Mouse (Mus musculus): ENCODE measurements around the gene Brd3os. TPM values are rescaled to one million over a fixed set of nuclear protein-coding genes. Genes with fewer than 3 reads are reported as not detected.
A peak's percentile ranks its signal among the peaks of the same experiment; 100 is the strongest.

The Brd3os gene
- polyA plus RNA-seq, 1 experiment from 2014 or later: 15.0 TPM

DNA sequence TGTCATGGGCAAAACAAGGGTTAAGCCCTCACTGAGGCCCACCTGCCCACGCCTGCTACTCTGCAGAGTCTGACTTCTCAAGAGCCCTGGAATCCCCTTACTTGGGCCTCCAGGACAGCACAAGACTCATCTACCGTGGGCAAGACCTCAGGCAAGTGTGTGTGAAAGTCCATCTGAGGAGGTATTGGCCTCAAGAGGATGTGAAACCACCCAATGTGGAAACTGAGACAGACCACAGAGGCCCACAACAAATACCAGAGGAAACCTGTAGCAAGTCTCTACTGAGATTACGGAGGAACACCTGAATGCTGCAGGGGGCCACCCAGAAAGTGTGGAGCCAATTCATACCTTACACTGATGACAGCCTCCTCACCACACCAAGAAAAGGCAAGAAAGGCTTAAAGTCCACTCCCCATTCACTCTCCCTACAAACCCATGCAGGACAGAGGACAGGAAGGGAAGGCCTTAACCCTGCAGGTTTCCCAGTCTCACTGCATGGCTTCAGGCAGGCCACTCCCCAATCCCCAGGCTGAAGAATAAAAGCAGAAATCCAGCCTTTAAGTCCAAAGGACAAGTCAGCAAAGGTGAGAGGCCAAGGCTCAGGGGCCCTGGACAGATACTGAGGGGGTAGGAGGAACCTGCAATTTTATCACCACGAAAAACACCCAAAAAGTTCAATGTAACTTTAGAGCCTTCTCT is 27.3 kb downstream of the Brd3os start:
- 81% methylated on average over 4 of the region's 4 CpGs for WGBS
- Histone ChIP-seq H3K4me2 (replicated peaks; ENCODE audit: low read depth, low read length) (no peak overlapping the region), H3K9ac (ENCODE audit: low read depth, low read length) (no peak overlapping the region), H3K4me1 (replicated peaks; ENCODE audit: control insufficient read depth, insufficient read depth, low read length) (peaks cover 20% of the 10 kb centered on the region), H3K36me3 (ENCODE audit: control insufficient read depth, insufficient read depth, low read length) (peaks cover 2% of the 10 kb centered on the region; the same call in 1 of the 2 replicates), H3K9me3 (ENCODE audit: control insufficient read depth, low read length) (no peaks in the 10 kb centered on the region), H3K27ac (ENCODE audit: low read depth, low read length) (no peak overlapping the region), H3K4me3 (ENCODE audit: low read depth, low read length) (no peak overlapping the region), H3K27me3 (ENCODE audit: control insufficient read depth, insufficient read depth, low read length) (no peaks in the 10 kb centered on the region)
- no peak for DNase-seq (ENCODE audit: low spot score)
- no peak for ATAC-seq (ENCODE audit: low FRiP score)

DNA sequence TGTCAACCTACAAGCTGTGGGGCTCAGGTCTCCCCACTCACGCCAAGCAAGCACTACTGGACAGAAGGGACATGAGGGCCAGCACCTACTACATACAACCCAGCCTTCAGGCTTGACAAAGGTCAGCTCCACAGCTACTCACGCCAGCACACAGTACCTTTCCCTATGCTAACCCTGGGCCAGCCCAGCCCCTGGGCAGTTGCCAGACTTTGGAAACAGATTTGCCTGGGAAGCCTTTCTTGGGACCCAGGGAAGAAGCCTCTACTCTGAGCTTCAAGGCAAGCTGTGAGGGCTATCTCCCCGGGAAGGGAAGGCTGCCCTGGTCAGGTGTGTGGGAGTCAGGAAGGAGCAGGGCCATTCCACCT is 27.8 kb downstream of the Brd3os start:
- peaks cover 20% of the 10 kb centered on the region for H3K4me1 ChIP-seq (replicated peaks; ENCODE audit: control insufficient read depth, insufficient read depth, low read length)
- no peaks in the 10 kb centered on the region for H3K36me3 ChIP-seq (ENCODE audit: control insufficient read depth, insufficient read depth, low read length)
- no peaks in the 10 kb centered on the region for H3K9me3 ChIP-seq (ENCODE audit: control insufficient read depth, low read length)
- no peak for DNase-seq (ENCODE audit: low spot score)
- H3K4me2 ChIP-seq (replicated peaks; ENCODE audit: low read depth, low read length): no peak overlapping the region
- WGBS: 82% methylated on average over 3 of the region's 3 CpGs
- ATAC-seq (ENCODE audit: low FRiP score): no peak
- no peak overlapping the region for H3K4me3 ChIP-seq (ENCODE audit: low read depth, low read length)
- H3K27ac ChIP-seq (ENCODE audit: low read depth, low read length): no peak overlapping the region
- H3K27me3 ChIP-seq (ENCODE audit: control insufficient read depth, insufficient read depth, low read length): no peaks in the 10 kb centered on the region
- no peak overlapping the region for H3K9ac ChIP-seq (ENCODE audit: low read depth, low read length)

DNA sequence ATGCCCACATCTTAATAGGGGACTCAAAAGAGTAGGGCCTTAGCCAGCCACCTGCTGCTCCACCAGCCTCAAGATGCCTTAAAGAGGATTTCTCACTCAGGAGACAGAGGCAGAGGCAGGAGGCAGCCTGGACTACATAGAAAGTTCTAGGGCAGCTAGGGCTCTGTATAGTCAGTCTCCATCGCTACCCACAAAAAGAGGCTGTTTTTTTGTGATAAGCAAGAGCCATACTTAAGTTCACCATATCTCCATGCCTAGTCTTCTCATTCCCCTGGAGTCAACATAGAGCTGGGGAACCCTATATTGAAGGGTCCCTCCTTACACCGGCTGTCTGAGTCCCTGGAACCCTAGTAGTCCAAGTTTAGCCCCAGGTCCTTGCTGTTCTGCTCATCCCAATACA is 28.4 kb downstream of the Brd3os start:
- no peak overlapping the region for H3K4me3 ChIP-seq (ENCODE audit: low read depth, low read length)
- no peak overlapping the region for H3K9ac ChIP-seq (ENCODE audit: low read depth, low read length)
- no peak for ATAC-seq (ENCODE audit: low FRiP score)
- H3K27ac ChIP-seq (ENCODE audit: low read depth, low read length): no peak overlapping the region
- H3K36me3 ChIP-seq (ENCODE audit: control insufficient read depth, insufficient read depth, low read length): no peaks in the 10 kb centered on the region
- no peaks in the 10 kb centered on the region for H3K27me3 ChIP-seq (ENCODE audit: control insufficient read depth, insufficient read depth, low read length)
- H3K9me3 ChIP-seq (ENCODE audit: control insufficient read depth, low read length): no peaks in the 10 kb centered on the region
- 98% methylated on average over 2 of the region's 2 CpGs for WGBS
- no peak overlapping the region for H3K4me2 ChIP-seq (replicated peaks; ENCODE audit: low read depth, low read length)
- no peak for DNase-seq (ENCODE audit: low spot score)
- H3K4me1 ChIP-seq (replicated peaks; ENCODE audit: control insufficient read depth, insufficient read depth, low read length): peaks cover 20% of the 10 kb centered on the region

DNA sequence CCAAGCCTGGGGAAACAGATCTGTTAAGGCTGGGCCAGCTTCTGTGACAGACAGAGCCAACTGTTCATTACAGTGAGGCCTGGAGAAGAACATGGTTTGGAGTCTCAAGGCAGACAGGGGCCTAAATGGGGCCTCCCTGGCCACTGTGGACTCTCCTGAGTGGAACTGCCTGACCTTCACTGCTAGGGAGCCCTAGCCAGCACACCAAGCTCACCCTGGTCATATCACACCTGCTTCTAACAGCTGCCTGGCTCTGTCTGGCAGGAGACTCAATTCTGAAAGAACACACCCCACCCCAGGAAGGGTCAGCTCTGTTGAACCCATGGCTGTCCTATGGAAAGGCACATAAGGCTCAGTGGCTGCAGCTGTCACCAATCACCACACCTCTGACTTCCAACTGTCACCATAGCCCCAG is 29.1 kb downstream of the Brd3os start:
- Histone ChIP-seq H3K36me3 (ENCODE audit: control insufficient read depth, insufficient read depth, low read length) (no peaks in the 10 kb centered on the region), H3K9ac (ENCODE audit: low read depth, low read length) (0 out of 2 replicates have a peak overlapping the region, but pooled peaks have one; percentile 11), H3K4me1 (replicated peaks; ENCODE audit: control insufficient read depth, insufficient read depth, low read length) (peaks cover 20% of the 10 kb centered on the region), H3K4me3 (ENCODE audit: low read depth, low read length) (no peak overlapping the region), H3K9me3 (ENCODE audit: control insufficient read depth, low read length) (no peaks in the 10 kb centered on the region), H3K4me2 (replicated peaks; ENCODE audit: low read depth, low read length) (no peak overlapping the region), H3K27ac (ENCODE audit: low read depth, low read length) (no peak overlapping the region), H3K27me3 (ENCODE audit: control insufficient read depth, insufficient read depth, low read length) (no peaks in the 10 kb centered on the region)
- ATAC-seq (ENCODE audit: low FRiP score) (no peak), DNase-seq (ENCODE audit: low spot score) (no peak)

DNA sequence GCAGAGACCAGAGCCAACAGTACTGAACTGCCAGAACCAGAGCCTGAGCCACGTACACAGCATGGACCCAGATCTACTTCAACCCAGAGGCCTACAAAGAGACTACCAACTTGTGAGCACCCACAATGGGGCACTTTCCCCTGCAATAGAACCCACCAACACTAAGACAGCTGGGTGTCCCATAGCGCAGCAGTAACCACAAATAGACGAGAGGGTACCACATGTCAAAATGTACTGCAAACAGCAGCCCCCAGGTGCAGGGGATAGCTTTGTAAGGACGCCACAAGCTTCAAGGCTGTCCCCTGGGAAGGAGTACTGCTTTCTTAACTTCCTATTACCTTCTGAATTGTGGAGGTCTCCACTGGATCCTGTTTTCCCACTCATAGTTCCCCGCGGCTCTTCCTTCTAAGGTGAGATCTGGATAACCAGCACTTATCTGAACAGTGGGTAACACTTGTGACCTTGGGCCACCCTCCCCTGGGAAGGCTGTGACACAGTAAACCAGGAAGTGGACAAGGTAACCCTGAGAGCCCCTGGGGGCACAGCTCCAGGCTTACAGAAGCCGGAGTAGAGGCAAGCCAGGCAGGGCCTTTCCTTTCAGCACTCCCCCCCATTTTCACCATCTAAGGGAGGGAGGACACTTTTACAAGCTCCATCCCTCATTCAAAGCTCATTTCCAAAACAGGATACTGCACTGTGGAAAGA is 31.1 kb downstream of the Brd3os start:
- H3K36me3 ChIP-seq (ENCODE audit: control insufficient read depth, insufficient read depth, low read length): no peaks in the 10 kb centered on the region
- H3K4me1 ChIP-seq (replicated peaks; ENCODE audit: control insufficient read depth, insufficient read depth, low read length): peaks cover 20% of the 10 kb centered on the region

DNA sequence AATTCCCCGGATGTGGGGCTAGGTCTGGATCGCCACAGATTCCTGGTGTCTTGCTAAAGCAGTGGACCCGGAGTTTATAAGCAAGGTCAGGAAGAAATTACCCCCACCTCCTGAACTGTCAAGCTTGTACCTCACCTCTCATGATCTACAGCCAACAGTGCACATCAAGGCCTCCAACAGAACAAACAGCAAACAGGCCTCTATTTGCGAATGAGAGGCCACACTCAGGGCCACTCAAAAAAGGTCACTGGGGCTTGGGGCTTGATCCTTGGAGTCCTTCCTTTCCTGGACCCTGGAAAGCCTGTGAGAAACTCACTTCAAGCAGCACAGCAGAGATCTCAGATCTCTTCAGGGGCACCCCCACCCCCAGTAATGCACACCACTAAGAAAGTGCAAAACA is 31.8 kb downstream of the Brd3os start:
- Histone ChIP-seq H3K4me1 (replicated peaks; ENCODE audit: control insufficient read depth, insufficient read depth, low read length) (peaks cover 20% of the 10 kb centered on the region), H3K27ac (ENCODE audit: low read depth, low read length) (no peak overlapping the region)
- no peak for ATAC-seq (ENCODE audit: low FRiP score)

More for the DNA sequence above, 31.1 kb downstream of the Brd3os start:
- no peaks in the 10 kb centered on the region for H3K9me3 ChIP-seq (ENCODE audit: control insufficient read depth, low read length)
- 76% methylated on average over 7 of the region's 7 CpGs for WGBS
- H3K9ac ChIP-seq (ENCODE audit: low read depth, low read length): peak overlapping the region; percentile 99; the same call in 1 of the 2 replicates
- H3K27ac ChIP-seq (ENCODE audit: low read depth, low read length): no peak overlapping the region
- H3K4me2 ChIP-seq (replicated peaks; ENCODE audit: low read depth, low read length): peak overlapping the region; percentile 87
- H3K4me3 ChIP-seq (ENCODE audit: low read depth, low read length): peak overlapping the region; percentile 98
- DNase-seq (ENCODE audit: low spot score) (no peak), ATAC-seq (ENCODE audit: low FRiP score) (no peak)
- no peaks in the 10 kb centered on the region for H3K27me3 ChIP-seq (ENCODE audit: control insufficient read depth, insufficient read depth, low read length)

DNA sequence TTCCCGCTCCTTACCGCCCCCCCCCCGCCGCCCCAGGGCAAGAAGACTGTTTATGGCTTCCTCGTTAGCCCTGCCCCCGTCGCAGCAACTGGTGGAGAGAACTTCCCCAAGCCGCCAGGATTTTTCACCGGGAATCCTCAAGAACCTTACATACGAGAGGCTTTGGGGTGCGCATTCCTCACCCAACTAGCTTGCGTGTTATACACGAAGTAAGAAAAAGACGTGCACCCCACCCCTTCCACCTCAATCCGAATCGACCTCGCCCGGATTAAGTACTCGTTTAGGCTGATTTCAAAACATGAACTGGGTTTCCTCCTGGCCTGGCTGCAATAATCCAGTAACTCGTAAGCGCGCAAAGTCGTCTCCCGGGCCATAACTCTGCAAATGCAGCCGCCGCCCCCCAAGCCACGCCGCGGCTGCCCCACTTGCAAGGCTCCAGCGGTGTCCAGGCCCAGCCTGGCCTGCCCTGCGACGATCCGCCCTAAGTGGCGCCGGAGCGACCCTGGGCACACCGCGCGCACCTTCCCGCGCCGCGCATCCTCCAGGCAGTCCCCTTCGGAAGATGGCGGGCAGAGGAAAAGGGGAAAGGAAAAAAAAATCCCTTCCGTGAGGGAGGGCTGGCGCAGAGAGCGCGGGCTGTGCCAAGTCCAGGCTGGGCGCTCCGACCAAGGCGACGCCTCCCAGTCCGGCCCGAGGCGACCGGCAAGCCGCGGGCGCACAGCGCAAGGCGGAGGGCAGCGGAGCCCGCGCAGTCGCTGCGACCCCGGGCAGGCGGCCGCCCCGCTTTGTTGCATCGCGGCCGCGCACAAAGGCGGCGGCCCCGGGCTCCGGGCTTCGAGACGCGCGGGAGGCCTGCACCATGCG is 32.7 kb downstream of the Brd3os start:
- peak; percentile 66 for ATAC-seq (ENCODE audit: low FRiP score)
- Histone ChIP-seq H3K36me3 (ENCODE audit: control insufficient read depth, insufficient read depth, low read length) (no peaks in the 10 kb centered on the region), H3K27me3 (ENCODE audit: control insufficient read depth, insufficient read depth, low read length) (no peaks in the 10 kb centered on the region), H3K4me2 (replicated peaks; ENCODE audit: low read depth, low read length) (peak overlapping the region; percentile 87), H3K4me3 (ENCODE audit: low read depth, low read length) (peak overlapping the region; percentile 98), H3K27ac (ENCODE audit: low read depth, low read length) (peak overlapping the region; percentile 97), H3K9ac (ENCODE audit: low read depth, low read length) (peak overlapping the region; percentile 99), H3K9me3 (ENCODE audit: control insufficient read depth, low read length) (no peaks in the 10 kb centered on the region), H3K4me1 (replicated peaks; ENCODE audit: control insufficient read depth, insufficient read depth, low read length) (peaks cover 20% of the 10 kb centered on the region)
- DNase-seq (ENCODE audit: low spot score): peak; percentile 67
- WGBS: under 1% methylated on average over 70 of the region's 84 CpGs

More for the DNA sequence above, 31.8 kb downstream of the Brd3os start:
- no peak for DNase-seq (ENCODE audit: low spot score)
- Histone ChIP-seq H3K4me3 (ENCODE audit: low read depth, low read length) (peak overlapping the region; percentile 98), H3K27me3 (ENCODE audit: control insufficient read depth, insufficient read depth, low read length) (no peaks in the 10 kb centered on the region), H3K4me2 (replicated peaks; ENCODE audit: low read depth, low read length) (peak overlapping the region; percentile 87), H3K36me3 (ENCODE audit: control insufficient read depth, insufficient read depth, low read length) (no peaks in the 10 kb centered on the region), H3K9me3 (ENCODE audit: control insufficient read depth, low read length) (no peaks in the 10 kb centered on the region), H3K9ac (ENCODE audit: low read depth, low read length) (peak overlapping the region; percentile 99)
- 37% methylated on average over 4 of the region's 4 CpGs for WGBS

DNA sequence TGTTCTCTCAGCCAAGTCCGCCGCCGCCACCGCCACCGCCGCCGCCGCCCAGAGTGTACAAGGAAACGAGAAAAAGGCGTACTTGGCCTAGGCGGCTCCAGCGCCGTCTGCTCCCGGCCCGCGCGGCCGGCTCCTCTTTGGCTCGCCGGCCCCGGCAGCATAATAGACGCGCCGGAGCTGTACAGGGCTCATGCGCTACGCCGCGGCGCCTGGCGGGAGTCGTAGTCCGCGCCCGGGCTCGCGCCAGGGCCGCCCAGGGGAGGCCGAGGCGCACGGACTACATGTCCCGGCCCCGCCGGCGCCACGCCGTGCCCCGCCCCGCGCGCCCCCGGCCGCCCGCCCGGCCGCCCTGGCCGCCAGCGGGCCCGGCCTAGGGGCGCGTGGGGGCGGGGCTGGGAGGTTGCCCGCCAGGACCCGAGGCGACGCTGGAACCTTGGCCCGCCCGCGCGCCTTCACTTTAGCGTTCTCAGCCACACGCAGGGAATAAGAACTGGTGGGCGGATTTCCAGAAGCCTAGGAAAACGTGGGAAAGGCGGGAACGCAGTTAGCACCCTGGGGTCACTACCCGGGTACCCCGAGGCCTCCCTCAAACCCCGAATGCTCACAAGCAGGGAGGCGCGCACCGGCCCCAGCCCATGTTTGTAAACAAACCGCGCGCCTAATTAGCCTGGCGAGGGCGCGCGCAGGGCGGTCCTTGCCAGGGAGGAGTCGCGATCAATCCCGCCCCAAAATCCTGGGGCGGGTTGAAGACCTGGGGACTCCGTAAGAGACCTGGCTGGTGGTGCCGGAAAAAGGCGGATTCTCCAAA is 33.6 kb downstream of the Brd3os start:
- peaks cover 16% of the 10 kb centered on the region for H3K4me1 ChIP-seq (replicated peaks; ENCODE audit: control insufficient read depth, insufficient read depth, low read length)
- WGBS: 0% methylated on average over 48 of the region's 96 CpGs
- peak; percentile 94 for DNase-seq (ENCODE audit: low spot score)
- no peaks in the 10 kb centered on the region for H3K36me3 ChIP-seq (ENCODE audit: control insufficient read depth, insufficient read depth, low read length)
- H3K4me3 ChIP-seq (ENCODE audit: low read depth, low read length): peak overlapping the region; percentile 98
- H3K27ac ChIP-seq (ENCODE audit: low read depth, low read length): peak overlapping the region; percentile 97
- H3K27me3 ChIP-seq (ENCODE audit: control insufficient read depth, insufficient read depth, low read length): no peaks in the 10 kb centered on the region
- peak; percentile 99 for ATAC-seq (ENCODE audit: low FRiP score)
- no peaks in the 10 kb centered on the region for H3K9me3 ChIP-seq (ENCODE audit: control insufficient read depth, low read length)
- peak overlapping the region; percentile 99 for H3K9ac ChIP-seq (ENCODE audit: low read depth, low read length)
- peak overlapping the region; percentile 87 for H3K4me2 ChIP-seq (replicated peaks; ENCODE audit: low read depth, low read length)
